In the genomic region with DNA sequence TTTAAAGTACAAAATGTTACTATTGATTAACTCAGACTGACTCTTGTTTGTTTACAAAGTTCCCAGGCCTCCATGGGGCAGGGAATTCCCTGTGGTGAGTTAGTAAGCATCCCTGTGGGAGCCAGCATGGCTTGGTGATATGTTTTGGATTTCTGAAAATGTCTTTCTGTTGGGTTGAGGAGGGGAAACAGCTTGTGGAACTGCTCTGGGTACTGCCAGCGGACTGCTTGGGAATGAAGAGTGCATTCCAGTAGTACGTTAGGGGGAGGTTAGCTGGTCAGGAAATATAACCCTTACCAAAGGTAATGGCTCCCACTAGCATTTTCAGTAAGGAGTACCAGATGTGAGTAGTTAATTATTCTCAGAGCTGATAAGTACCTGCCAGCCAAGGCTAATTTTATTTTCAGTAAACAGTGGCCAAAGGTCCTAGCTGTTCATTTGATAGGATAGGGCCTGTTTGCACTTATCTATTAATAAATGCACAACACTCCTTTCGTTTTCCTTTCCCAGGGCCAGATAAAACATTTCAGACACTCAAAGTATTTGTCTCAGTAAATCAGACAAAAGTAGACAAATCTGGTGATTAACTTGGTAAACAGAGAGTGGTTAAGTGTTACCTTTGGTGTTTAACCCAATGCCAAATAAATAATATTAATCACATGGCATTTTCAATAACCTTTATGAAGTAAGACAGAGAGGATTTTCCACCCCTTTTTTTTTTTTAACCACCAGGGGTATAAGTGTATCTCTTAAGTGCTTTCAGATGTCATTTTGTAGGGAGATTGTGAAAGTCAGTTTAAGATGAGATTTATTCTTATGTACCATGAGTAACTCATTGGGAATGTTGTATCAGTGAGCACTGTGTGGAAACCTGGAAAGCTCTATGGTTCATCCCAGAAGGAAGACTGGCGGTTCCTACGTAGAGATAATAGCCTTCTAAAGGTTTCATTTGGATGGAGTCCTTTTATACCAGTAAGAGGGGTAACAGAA, we compare ENCODE assay signal across 11 mouse cellular contexts.
DNase-seq lines count a peak whose midpoint lies in the region; ATAC-seq and TF ChIP-seq lines count a peak whose summit lies in the region.
"Had no signal": no experiment of that assay in that cellular context is flagged by ENCODE, and none has a peak within 500 bp of the region (broad histone marks: within the 10 kb centered on the region; RNA-seq: fewer than 3 reads in every experiment).

No protein-coding gene starts in this region.

- 56% methylated on average over 5 of the region's 5 CpGs for WGBS in heart, embryonic 10.5 days
- 33% methylated on average over 5 of the region's 5 CpGs for WGBS in embryonic facial prominence, embryonic 12.5 days
- 54% methylated on average over 5 of the region's 5 CpGs for WGBS in kidney, adult 2 months
- 67% methylated on average over 5 of the region's 5 CpGs for WGBS in liver, postnatal 0 days (ENCODE audit: insufficient replicate concordance)

- H3K9ac ChIP-seq in embryonic facial prominence, embryonic 12.5 days: no peak overlapping the region
- H3K9ac ChIP-seq in liver, postnatal 0 days (replicated peaks): no peak overlapping the region
- H3K9ac ChIP-seq: midbrain, embryonic 15.5 days had no signal

- H3K27me3 ChIP-seq in heart, embryonic 10.5 days (ENCODE audit: insufficient read depth, poor library complexity, severe bottlenecking): no peaks in the 10 kb centered on the region
- H3K27me3 ChIP-seq in embryonic facial prominence, embryonic 12.5 days: no peaks in the 10 kb centered on the region
- H3K27me3 ChIP-seq in kidney, adult 2 months (replicated peaks; ENCODE audit: control insufficient read depth, insufficient read depth, low read length): no peaks in the 10 kb centered on the region
- no peaks in the 10 kb centered on the region for H3K27me3 ChIP-seq in liver, postnatal 0 days (ENCODE audit: insufficient read depth, low read length)
- H3K27me3 ChIP-seq: CH12.LX; midbrain, embryonic 15.5 days had no signal

- 0 out of 2 replicates have a peak, but pooled peaks cover 2% of the 10 kb centered on the region for H3K9me3 ChIP-seq in heart, embryonic 10.5 days
- H3K9me3 ChIP-seq in embryonic facial prominence, embryonic 12.5 days: no peaks in the 10 kb centered on the region
- no peaks in the 10 kb centered on the region; the same call in 1 of the 2 replicates for H3K9me3 ChIP-seq in liver, postnatal 0 days (ENCODE audit: low read length)
- H3K9me3 ChIP-seq: midbrain, embryonic 15.5 days had no signal

- H3K36me3 ChIP-seq in heart, embryonic 10.5 days: no peaks in the 10 kb centered on the region
- H3K36me3 ChIP-seq in embryonic facial prominence, embryonic 12.5 days: no peaks in the 10 kb centered on the region
- no peaks in the 10 kb centered on the region for H3K36me3 ChIP-seq in kidney, adult 2 months (ENCODE audit: control insufficient read depth, insufficient read depth, low read length)
- H3K36me3 ChIP-seq in liver, postnatal 0 days (replicated peaks; ENCODE audit: insufficient read depth, low read length): no peaks in the 10 kb centered on the region
- H3K36me3 ChIP-seq: midbrain, embryonic 15.5 days had no signal

- TF ChIP-seq POLR2A in kidney, adult 2 months (IDR thresholded peaks at IDR 0.05; ENCODE audit: low read depth, low read length): no peak

- H3K4me3 ChIP-seq in heart, embryonic 10.5 days: no peak overlapping the region
- no peak overlapping the region for H3K4me3 ChIP-seq in embryonic facial prominence, embryonic 12.5 days
- H3K4me3 ChIP-seq in kidney, adult 2 months (ENCODE audit: insufficient read depth, low read depth, low read length): no peak overlapping the region
- no peak overlapping the region for H3K4me3 ChIP-seq in liver, postnatal 0 days (ENCODE audit: low read depth, low read length)
- H3K4me3 ChIP-seq: midbrain, embryonic 15.5 days had no signal

- H3K27ac ChIP-seq in heart, embryonic 10.5 days: peak overlapping the region; percentile 64; the same call in 1 of the 2 replicates
- peak overlapping the region; percentile 78 for H3K27ac ChIP-seq in embryonic facial prominence, embryonic 12.5 days
- H3K27ac ChIP-seq in kidney, adult 2 months (ENCODE audit: insufficient read depth, low read depth, low read length): peak overlapping the region; percentile 71
- H3K27ac ChIP-seq in liver, postnatal 0 days (ENCODE audit: low read depth): peak overlapping the region; percentile 96
- H3K27ac ChIP-seq: midbrain, embryonic 15.5 days had no signal

- DNase-seq in heart, embryonic 10.5 days (ENCODE audit: low spot score): no peak
- no peak for DNase-seq in heart, postnatal 4 days
- DNase-seq in kidney, adult 2 months: peak; percentile 81
- peak; percentile 34 for DNase-seq in liver, postnatal 0 days
- no peak for DNase-seq in urinary bladder, postnatal 4 days (ENCODE audit: low spot score in 2 of 2)
- DNase-seq in left cerebral cortex, adult 11 months (ENCODE audit: low spot score): no peak
- DNase-seq in lung, postnatal 25 days (ENCODE audit: low spot score): no peak
- DNase-seq: adrenal gland, postnatal 36 days had no signal

- TF ChIP-seq CTCF in kidney, adult 2 months (conservative IDR thresholded peaks at IDR 0.05; ENCODE audit: insufficient read depth, insufficient read length, low read depth, low read length): no peak
- TF ChIP-seq CTCF in liver, postnatal 0 days (IDR thresholded peaks at IDR 0.05; ENCODE audit: low read depth): no peak

- peaks cover 47% of the 10 kb centered on the region for H3K4me1 ChIP-seq in heart, embryonic 10.5 days
- H3K4me1 ChIP-seq in embryonic facial prominence, embryonic 12.5 days: peaks cover 28% of the 10 kb centered on the region
- H3K4me1 ChIP-seq in kidney, adult 2 months (ENCODE audit: control insufficient read depth, insufficient read depth, low read length): peaks cover 21% of the 10 kb centered on the region
- H3K4me1 ChIP-seq in liver, postnatal 0 days (ENCODE audit: insufficient read depth): peaks cover 8% of the 10 kb centered on the region; the same call in 1 of the 2 replicates

- TF ChIP-seq EP300 in liver, postnatal 0 days (IDR thresholded peaks at IDR 0.05; ENCODE audit: low read depth): peak; percentile 79

- no peak overlapping the region for H3K4me2 ChIP-seq in embryonic facial prominence, embryonic 12.5 days (replicated peaks)
- no peak overlapping the region for H3K4me2 ChIP-seq in liver, postnatal 0 days (ENCODE audit: low read depth, low read length)
- H3K4me2 ChIP-seq: midbrain, embryonic 15.5 days had no signal

- ATAC-seq in embryonic facial prominence, embryonic 12.5 days (ENCODE audit: insufficient number of reproducible peaks, insufficient read depth, low FRiP score, low TSS enrichment): peak; percentile 39; the same call in 1 of the 2 replicates
- ATAC-seq in liver, postnatal 0 days: peak; percentile 92
- ATAC-seq: midbrain, embryonic 15.5 days had no signal

Comparison
In these comparisons a context has a peak if more than half of its experiments do, and no peak if none do; other contexts are left out.
1. DNase-seq: peak in kidney, adult 2 months (single experiment) and liver, postnatal 0 days (single experiment); none in heart, embryonic 10.5 days (single experiment), heart, postnatal 4 days (single experiment), urinary bladder, postnatal 4 days (0 of 2), left cerebral cortex, adult 11 months (single experiment) and lung, postnatal 25 days (single experiment).
2. Peak in every context shown above with its lines, with median percentiles within 50 percentile points of each other: H3K27ac ChIP-seq.